ENCODE assay signal across 8 mouse cellular contexts in genomic region chr2:165397502-165398163, GRCm38 (mm10). TPM values are rescaled to one million over a fixed set of nuclear protein-coding genes. Genes with fewer than 3 reads are reported as not detected.
A peak's percentile ranks its signal among the peaks of the same experiment; 100 is the strongest.
DNase-seq lines count a peak whose midpoint lies in the region; ATAC-seq lines count a peak whose summit lies in the region.
"Had no signal": no experiment of that assay in that cellular context is flagged by ENCODE, and none has a peak within 500 bp of the region (broad histone marks: within the 10 kb centered on the region; RNA-seq: fewer than 3 reads in every experiment).

No protein-coding gene starts in this region.

- no peaks in the 10 kb centered on the region for H3K36me3 ChIP-seq in heart, embryonic 13.5 days
- H3K36me3 ChIP-seq: lung, embryonic 15.5 days had no signal

- no peaks in the 10 kb centered on the region for H3K27me3 ChIP-seq in heart, embryonic 13.5 days (replicated peaks)
- H3K27me3 ChIP-seq: lung, embryonic 15.5 days had no signal

- peak overlapping the region; percentile 12; the same call in 1 of the 2 replicates for H3K4me3 ChIP-seq in brown adipose tissue, adult 24 weeks (ENCODE audit: insufficient read depth, low read depth, low read length)
- no peak overlapping the region for H3K4me3 ChIP-seq in heart, embryonic 13.5 days
- H3K4me3 ChIP-seq: lung, embryonic 15.5 days had no signal

- DNase-seq in MN1 (ENCODE audit: low spot score), result peak; percentile 74
- DNase-seq in lung, postnatal 25 days (ENCODE audit: low spot score), result peak; percentile 31
- DNase-seq in thymus, postnatal 4 days, result no peak
- no peak for DNase-seq in layer of hippocampus, adult 11-12 months (ENCODE audit: low spot score)

- ATAC-seq in heart, embryonic 13.5 days (ENCODE audit: extremely low read depth, insufficient number of reproducible peaks, low FRiP score, low TSS enrichment), result no peak
- ATAC-seq in activated CD4-positive, CD25-positive, alpha-beta regulatory T cell, adult 4 months, result no peak

- H3K27ac ChIP-seq in brown adipose tissue, adult 24 weeks (replicated peaks; ENCODE audit: low read depth, low read length), result peak overlapping the region; percentile 79
- H3K27ac ChIP-seq in heart, embryonic 13.5 days (replicated peaks), result peak overlapping the region; percentile 22; the same call in 1 of the 2 replicates
- H3K27ac ChIP-seq: lung, embryonic 15.5 days had no signal

- 67% methylated on average over 23 of the region's 23 CpGs for WGBS in heart, embryonic 13.5 days

- H3K9ac ChIP-seq in heart, embryonic 13.5 days, result no peak overlapping the region
- H3K9ac ChIP-seq: lung, embryonic 15.5 days had no signal

- H3K4me2 ChIP-seq in heart, embryonic 13.5 days, result no peak overlapping the region
- H3K4me2 ChIP-seq: lung, embryonic 15.5 days had no signal

- no peaks in the 10 kb centered on the region for H3K9me3 ChIP-seq in heart, embryonic 13.5 days
- H3K9me3 ChIP-seq: lung, embryonic 15.5 days had no signal

- no peaks in the 10 kb centered on the region for H3K4me1 ChIP-seq in brown adipose tissue, adult 24 weeks (ENCODE audit: control insufficient read depth, insufficient read depth, insufficient read length, low read length)
- peaks cover 21% of the 10 kb centered on the region for H3K4me1 ChIP-seq in heart, embryonic 13.5 days

RNA-seq across cellular contexts. Expression of gene Ocstamp, which starts 2.6 kb away (rescaled TPM):
- 1.1 TPM in 1 of 2 replicates, not detected in the other for polyA plus RNA-seq in brown adipose tissue, adult 24 weeks (2012; ENCODE audit: insufficient read depth, insufficient read length, missing spikeins)
- polyA plus RNA-seq in heart, embryonic 13.5 days (2015; fragmentation: Nextera tagmentation; extraction: Ambion mirVana), result 0.18 TPM in 1 of 2 replicates, not detected in the other
- not detected for polyA plus RNA-seq in activated CD4-positive, CD25-positive, alpha-beta regulatory T cell, adult 4 months (2017; shearing (Covaris generic))
- polyA plus RNA-seq: lung, embryonic 15.5 days had no signal

RNA-seq across cellular contexts. Expression of gene Zfp334, which starts 9.6 kb away (rescaled TPM):
- 0.67 and 0.83 TPM in 2 replicates for polyA plus RNA-seq in brown adipose tissue, adult 24 weeks (2012; ENCODE audit: insufficient read depth, insufficient read length, missing spikeins)
- polyA plus RNA-seq in heart, embryonic 13.5 days (2015; fragmentation: Nextera tagmentation; extraction: Ambion mirVana), result 5.1 and 5.2 TPM in 2 replicates
- under 1 TPM in 1 of 2 experiments, not detected in 1; 0.08 TPM for polyA plus RNA-seq in activated CD4-positive, CD25-positive, alpha-beta regulatory T cell, adult 4 months (2017; shearing (Covaris generic))

RNA-seq across cellular contexts. Expression of gene Zfp663, which starts 29.1 kb away (rescaled TPM):
- not detected in 2 replicates for polyA plus RNA-seq in brown adipose tissue, adult 24 weeks (2012; ENCODE audit: insufficient read depth, insufficient read length, missing spikeins)
- 0.16 TPM in 1 of 2 replicates, not detected in the other for polyA plus RNA-seq in heart, embryonic 13.5 days (2015; fragmentation: Nextera tagmentation; extraction: Ambion mirVana)
- not detected for polyA plus RNA-seq in activated CD4-positive, CD25-positive, alpha-beta regulatory T cell, adult 4 months (2017; shearing (Covaris generic))

Comparison
In these comparisons a context has a peak if more than half of its experiments do, and no peak if none do; other contexts are left out.
1. DNase-seq: peak in MN1 (single experiment) and lung, postnatal 25 days (single experiment); none in thymus, postnatal 4 days (single experiment) and layer of hippocampus, adult 11-12 months (single experiment).